Mouse (Mus musculus) lung, adult 2 months (tissue): ENCODE data around the gene 9130023H24Rik.

Source experiments
- CTCF ChIP-seq: fragments of 200-500 bp; IDR thresholded peaks from 2 replicates; pipeline ENCODE4 v1.5.1; 2011; ENCODE audit warnings: mild to moderate bottlenecking, low read length, control low read depth; ENCODE audit not compliant: insufficient read depth
- POLR2A ChIP-seq: fragments of 200-500 bp; IDR thresholded peaks from 2 replicates; pipeline ENCODE4 v1.6.1; 2011; ENCODE audit warnings: low read depth, mild to moderate bottlenecking, control low read depth, low read length, borderline replicate concordance; ENCODE audit errors: extremely low read depth

- TF ChIP-seq CTCF (no peak), POLR2A (no peak)
These were observed 28.0 kb downstream of the 9130023H24Rik start for GRCm38 (mm10) chr7:128209826-128210225.
